Mouse (Mus musculus) neural tube, embryonic 12.5 days (tissue): Measurements from ENCODE around the gene Nom1. TPM values are rescaled to one million over a fixed set of nuclear protein-coding genes. Genes with fewer than 3 reads are reported as not detected.
"Not testable (repeated sequence)": the region's sequence is repeated elsewhere in the genome, so short reads cannot be mapped to it uniquely, and the experiment has no call there.

ENCODE experiments used
- ATAC-seq: fragments of 200-750 bp; cut with Nextera tagmentation; 2 replicates; pipeline ENCODE4 v1.8.0; 2017; ENCODE audit warnings: low read depth, mild to moderate bottlenecking, moderate TSS enrichment, moderate library complexity; ENCODE audit not compliant: low FRiP score
- H3K27ac ChIP-seq: fragments of 300-500 bp; sonication (generic); 2 replicates; pipeline ENCODE4 v1.5.1; 2016
- H3K27me3 ChIP-seq: fragments of 300-500 bp; sonication (generic); replicated peaks from 2 replicates; pipeline ENCODE4 v1.6.1; 2016; ENCODE audit warnings: mild to moderate bottlenecking
- H3K36me3 ChIP-seq: fragments of 300-500 bp; sonication (generic); 2 replicates; pipeline ENCODE4 v1.6.1; 2016; ENCODE audit warnings: mild to moderate bottlenecking
- H3K4me1 ChIP-seq: fragments of 300-500 bp; sonication (generic); 2 replicates; pipeline ENCODE4 v1.6.1; 2016
- H3K4me2 ChIP-seq: fragments of 300-500 bp; sonication (generic); replicated peaks from 2 replicates; pipeline ENCODE4 v1.6.1; 2016; ENCODE audit warnings: mild to moderate bottlenecking
- H3K4me3 ChIP-seq: fragments of 300-500 bp; sonication (generic); 2 replicates; pipeline ENCODE4 v1.5.1; 2016
- H3K9ac ChIP-seq: fragments of 300-500 bp; sonication (generic); 2 replicates; pipeline ENCODE4 v1.6.1; 2016; ENCODE audit warnings: mild to moderate bottlenecking
- H3K9me3 ChIP-seq: fragments of 300-500 bp; sonication (generic); 2 replicates; pipeline ENCODE4 v1.6.1; 2016; ENCODE audit warnings: mild to moderate bottlenecking
- WGBS: fragments of 180-500 bp; shearing (Covaris S2); methylation state at CpG from one replicate; pipeline ENCODE4 v1.1.7; 2016; 5-methylcytosine and 5-hydroxymethylcytosine counted together
- polyA plus RNA-seq: library from polyadenylated mRNA; unstranded; fragments of >200 nt; fragmentation: Nextera tagmentation; extraction: Ambion mirVana; gene quantifications from 2 replicates; pipeline ENCODE4 v1.2.1, GENCODE M21; 2016

Gene Nom1
- 23.5 and 25.0 TPM in 2 replicates for polyA plus RNA-seq

DNA sequence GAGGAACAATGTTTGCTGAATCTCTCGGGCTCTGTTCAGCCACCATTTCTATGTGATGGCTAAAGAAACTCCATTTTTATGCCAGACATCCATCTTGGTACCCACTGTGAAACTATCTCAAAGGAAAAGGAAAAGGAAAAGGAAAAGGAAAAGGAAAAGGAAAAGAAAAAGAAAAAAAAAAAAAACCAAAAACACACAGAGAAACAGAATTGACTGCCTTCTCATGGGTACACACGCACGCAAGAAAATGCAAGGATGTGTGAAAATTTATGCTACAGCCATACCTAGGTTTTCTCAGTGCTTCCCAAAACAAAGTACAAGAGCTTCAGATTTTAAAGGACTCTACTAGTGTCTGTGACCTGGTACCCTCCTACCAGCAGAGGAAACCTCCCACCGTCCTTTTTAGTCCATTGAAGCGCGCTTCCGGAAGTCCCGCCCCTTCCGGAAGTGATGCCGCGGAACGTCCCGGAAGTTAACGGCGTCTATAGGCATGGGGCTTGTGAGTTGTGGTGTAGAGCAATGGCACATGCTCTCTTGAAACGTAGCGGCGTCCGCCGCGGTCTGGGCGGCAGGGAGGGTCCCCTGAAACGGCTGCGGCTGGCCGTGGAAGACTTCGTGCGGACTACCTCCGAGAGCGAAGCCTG lies at the start of gene Nom1:
Gene Nom1 (plus strand): TSS at position 437 of the 644 bp plus-strand sequence.
- no peaks in the 10 kb centered on the region for H3K27me3 ChIP-seq
- peak within 1 kb of the TSS; percentile 98 for H3K4me2 ChIP-seq
- no peaks in the 10 kb centered on the region for H3K9me3 ChIP-seq
- ATAC-seq = peak; percentile 97
- peak within 1 kb of the TSS; percentile 78 for H3K4me3 ChIP-seq
- H3K36me3 ChIP-seq = peaks cover 31% of the 10 kb centered on the region
- H3K4me1 ChIP-seq = peaks cover 18% of the 10 kb centered on the region
- peak within 1 kb of the TSS; percentile 81 for H3K9ac ChIP-seq
- 4% methylated on average over 29 of the region's 29 CpGs for WGBS
- H3K27ac ChIP-seq = no peak within 1 kb of the TSS

DNA sequence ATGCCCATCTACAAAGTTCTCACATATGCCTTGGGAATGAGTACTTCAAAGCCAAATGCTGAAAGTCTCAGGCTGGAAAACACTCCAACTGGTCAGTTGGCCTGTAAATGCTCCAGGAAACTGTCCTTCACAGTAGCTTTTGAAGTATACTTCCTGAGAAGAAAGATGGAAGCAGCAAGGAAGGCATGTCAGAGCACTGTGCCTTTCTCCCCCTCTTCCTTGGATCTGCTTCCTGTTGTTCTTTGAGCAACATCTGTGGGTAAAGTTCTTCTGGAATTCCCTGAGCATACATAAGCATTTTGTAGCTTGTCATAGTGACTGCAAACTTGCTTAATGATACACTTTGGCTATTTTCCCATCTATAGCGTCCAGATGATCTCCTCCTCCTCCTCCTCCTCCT lies 46.9 kb upstream of the Nom1 start:
- no peak overlapping the region for H3K4me3 ChIP-seq
- no peak overlapping the region for H3K4me2 ChIP-seq
- H3K9me3 ChIP-seq = no peaks in the 10 kb centered on the region
- no peaks in the 10 kb centered on the region for H3K4me1 ChIP-seq
- H3K27me3 ChIP-seq = no peaks in the 10 kb centered on the region
- H3K9ac ChIP-seq = no peak overlapping the region
- no peaks in the 10 kb centered on the region for H3K36me3 ChIP-seq
- ATAC-seq = no peak
- 67% methylated on average over 1 of the region's 1 CpGs for WGBS
- no peak overlapping the region for H3K27ac ChIP-seq

DNA sequence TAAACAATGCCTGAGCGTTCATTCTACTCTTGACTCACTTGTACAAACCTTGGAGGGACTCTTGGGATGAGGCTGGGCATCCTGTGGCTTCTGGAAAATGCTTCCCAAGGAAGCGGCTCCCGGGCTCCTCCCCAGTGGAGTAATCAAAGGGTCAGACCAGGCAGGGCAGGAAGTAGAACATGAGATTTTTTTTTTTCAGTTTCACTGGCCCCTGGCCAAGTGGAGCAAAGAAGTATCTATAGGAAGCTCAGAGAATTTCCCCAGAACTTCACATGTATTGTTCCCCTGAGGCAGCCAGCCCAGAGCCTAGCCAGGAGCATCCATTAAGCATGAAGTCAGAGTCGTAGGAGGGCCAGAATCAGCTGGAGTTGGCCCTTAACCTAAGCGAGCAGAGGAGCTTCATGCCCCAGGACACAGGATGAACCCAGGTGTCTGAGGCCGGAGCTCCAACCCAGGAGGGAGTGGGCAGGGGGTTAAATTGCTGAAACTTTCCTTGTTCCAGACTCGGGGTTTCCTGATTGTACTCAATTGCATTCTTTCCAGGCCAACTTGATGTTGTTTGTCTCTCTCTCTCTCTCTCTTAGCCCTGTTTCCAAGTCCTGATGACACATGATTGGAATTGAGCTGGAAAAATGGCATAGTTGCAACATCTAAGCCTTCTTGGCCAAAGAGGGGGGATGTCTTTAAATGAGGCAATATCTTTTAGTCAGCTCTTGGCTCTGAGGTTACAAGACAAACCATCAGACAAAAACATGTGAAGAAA lies 46.1 kb upstream of the Nom1 start:
- ATAC-seq = no peak
- Histone ChIP-seq H3K9ac (no peak overlapping the region), H3K9me3 (no peaks in the 10 kb centered on the region), H3K36me3 (no peaks in the 10 kb centered on the region), H3K27ac (no peak overlapping the region), H3K4me2 (no peak overlapping the region), H3K4me1 (no peaks in the 10 kb centered on the region), H3K27me3 (no peaks in the 10 kb centered on the region), H3K4me3 (no peak overlapping the region)
- WGBS = 53% methylated on average over 7 of the region's 7 CpGs

DNA sequence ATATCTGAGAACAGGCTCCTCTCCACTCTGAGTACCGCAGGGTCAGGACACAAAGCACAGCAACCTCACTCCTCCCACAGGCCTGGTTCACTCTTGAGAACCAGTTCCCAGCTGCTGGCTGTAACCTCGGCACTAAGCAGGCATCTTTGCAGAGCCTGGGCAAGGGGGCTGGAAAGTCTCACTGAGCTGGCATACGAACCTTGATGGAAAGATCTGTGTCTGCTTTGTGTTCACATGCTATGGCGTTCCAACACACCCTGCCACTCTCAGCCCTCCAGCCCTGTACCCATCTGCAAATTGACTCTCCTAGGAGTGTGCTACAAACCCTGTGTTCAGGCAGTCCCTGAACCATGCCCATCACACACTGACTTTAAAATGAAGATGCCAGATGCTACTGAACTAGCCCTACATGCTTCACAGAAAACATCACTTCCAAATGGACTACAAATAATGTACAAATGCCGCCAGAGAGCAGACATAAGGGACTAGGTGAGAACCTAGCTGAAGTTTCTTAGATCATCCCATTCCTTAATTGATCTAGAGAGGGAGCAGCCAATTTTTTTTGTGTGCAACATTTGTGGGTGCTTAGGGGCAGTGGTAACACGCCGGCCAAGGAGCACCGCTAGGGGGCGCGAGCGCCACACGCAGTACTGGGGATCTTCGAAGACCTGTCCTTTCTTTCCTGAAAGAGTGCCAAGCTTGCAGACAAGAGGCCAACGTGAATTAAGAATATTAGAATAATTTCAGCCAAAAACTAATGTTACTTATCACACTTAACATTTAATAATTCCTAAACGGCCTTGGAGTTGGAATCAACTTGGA lies 45.3 kb upstream of the Nom1 start:
- WGBS = 21% methylated on average over 15 of the region's 15 CpGs
- Histone ChIP-seq H3K36me3 (no peaks in the 10 kb centered on the region), H3K9me3 (no peaks in the 10 kb centered on the region), H3K4me2 (no peak overlapping the region), H3K4me3 (no peak overlapping the region), H3K4me1 (no peaks in the 10 kb centered on the region), H3K9ac (no peak overlapping the region), H3K27ac (no peak overlapping the region), H3K27me3 (no peaks in the 10 kb centered on the region)
- no peak for ATAC-seq

DNA sequence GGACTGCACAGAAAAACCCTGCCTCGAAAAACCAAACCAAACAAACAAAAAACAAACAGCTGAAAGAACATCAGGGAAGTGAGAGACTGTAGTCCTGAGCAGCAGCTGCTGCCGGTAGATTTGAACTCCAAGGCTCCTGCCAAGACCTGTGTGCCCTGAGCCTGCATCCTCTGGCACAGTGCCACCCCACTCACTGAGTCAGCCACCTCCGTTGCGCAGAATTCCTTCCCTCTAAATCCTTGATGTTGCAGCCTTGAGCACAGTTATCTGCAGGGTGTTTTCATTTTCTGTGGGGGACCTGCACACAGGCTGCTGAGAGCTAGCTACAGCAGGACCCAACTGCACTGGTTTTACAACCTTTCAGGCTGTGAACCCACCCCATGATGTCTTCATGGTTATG lies 36.0 kb upstream of the Nom1 start:
- Histone ChIP-seq H3K4me3 (no peak overlapping the region), H3K4me2 (no peak overlapping the region), H3K27me3 (no peaks in the 10 kb centered on the region), H3K27ac (no peak overlapping the region), H3K36me3 (no peaks in the 10 kb centered on the region), H3K9me3 (0 out of 2 replicates have a peak, but pooled peaks cover 5% of the 10 kb centered on the region), H3K9ac (no peak overlapping the region), H3K4me1 (no peaks in the 10 kb centered on the region)
- ATAC-seq = no peak
- WGBS = 69% methylated on average over 4 of the region's 4 CpGs

DNA sequence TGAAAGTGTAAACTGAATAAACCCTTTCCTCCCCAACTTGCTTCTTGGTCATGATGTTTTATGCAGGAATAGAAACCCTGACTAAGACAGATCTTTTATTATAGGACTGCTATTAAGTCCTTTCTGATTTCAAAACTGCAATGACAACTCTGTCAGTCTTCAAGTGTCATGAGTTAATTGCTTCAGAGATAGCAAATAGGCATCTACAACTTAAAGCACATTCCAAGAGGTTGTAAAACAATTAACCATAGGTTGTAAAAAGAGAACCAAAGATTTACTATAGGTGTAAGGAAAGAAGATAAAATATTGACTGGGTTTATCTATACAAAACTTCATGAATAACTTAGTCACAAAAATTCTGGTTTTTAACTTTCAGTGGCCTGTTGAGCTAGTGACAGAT lies 23.6 kb upstream of the Nom1 start:
- H3K4me2 ChIP-seq = no peak overlapping the region
- no peak overlapping the region for H3K4me3 ChIP-seq
- H3K9ac ChIP-seq = no peak overlapping the region
- H3K9me3 ChIP-seq = no peaks in the 10 kb centered on the region
- no peaks in the 10 kb centered on the region for H3K4me1 ChIP-seq
- no peaks in the 10 kb centered on the region for H3K27me3 ChIP-seq
- no peak for ATAC-seq
- H3K36me3 ChIP-seq = no peaks in the 10 kb centered on the region
- no peak overlapping the region for H3K27ac ChIP-seq

DNA sequence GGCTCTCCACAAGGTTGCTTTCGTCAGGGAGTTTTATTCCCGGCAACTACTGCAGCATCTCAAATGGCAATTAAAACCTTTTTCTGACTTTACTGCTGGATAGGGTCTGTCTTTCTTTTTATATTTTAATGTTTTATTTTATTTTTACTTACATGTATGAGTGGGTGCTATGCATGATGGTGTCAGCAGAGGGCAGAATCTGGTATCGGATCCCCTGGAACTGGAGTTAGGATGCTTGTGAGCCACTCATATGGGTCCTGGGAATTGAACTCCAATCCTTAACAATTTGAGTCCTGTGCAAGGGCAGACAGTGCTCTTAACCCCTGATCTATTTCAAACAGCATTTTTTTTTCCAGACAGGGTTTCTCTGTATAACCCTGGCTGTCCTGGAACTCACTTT lies 21.4 kb upstream of the Nom1 start:
- 83% methylated on average over 3 of the region's 3 CpGs for WGBS
- no peaks in the 10 kb centered on the region for H3K27me3 ChIP-seq
- no peaks in the 10 kb centered on the region for H3K9me3 ChIP-seq
- no peaks in the 10 kb centered on the region for H3K4me1 ChIP-seq
- ATAC-seq = no peak
- H3K4me3 ChIP-seq = no peak overlapping the region
- H3K4me2 ChIP-seq = no peak overlapping the region
- H3K36me3 ChIP-seq = no peaks in the 10 kb centered on the region
- H3K9ac ChIP-seq = no peak overlapping the region
- no peak overlapping the region for H3K27ac ChIP-seq

DNA sequence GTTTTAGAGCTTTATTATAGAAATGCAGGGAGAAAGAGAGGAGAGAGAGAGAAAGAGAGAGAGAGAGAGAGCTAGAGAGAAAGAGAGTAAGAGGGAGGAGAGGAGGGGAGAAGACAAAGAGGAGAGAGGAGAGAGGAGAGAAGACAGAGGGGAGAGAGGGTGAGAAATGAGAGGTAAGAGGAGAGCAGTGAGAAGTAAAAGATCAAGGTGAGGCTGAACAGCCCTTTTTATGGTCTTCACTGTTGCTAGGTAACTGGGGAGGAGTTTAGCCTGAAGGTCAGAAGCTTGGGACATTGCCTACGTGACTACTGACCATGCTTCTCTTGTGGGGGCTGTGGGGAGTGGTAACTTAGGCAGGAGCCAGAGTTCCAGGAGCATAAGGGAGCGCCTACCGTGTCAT lies 11.1 kb upstream of the Nom1 start:
- not testable (repeated sequence) for H3K9me3 ChIP-seq, H3K36me3 ChIP-seq, ATAC-seq, H3K27ac ChIP-seq, H3K4me1 ChIP-seq, H3K4me3 ChIP-seq, H3K27me3 ChIP-seq, H3K9ac ChIP-seq, H3K4me2 ChIP-seq
- WGBS = 60% methylated on average over 3 of the region's 3 CpGs

DNA sequence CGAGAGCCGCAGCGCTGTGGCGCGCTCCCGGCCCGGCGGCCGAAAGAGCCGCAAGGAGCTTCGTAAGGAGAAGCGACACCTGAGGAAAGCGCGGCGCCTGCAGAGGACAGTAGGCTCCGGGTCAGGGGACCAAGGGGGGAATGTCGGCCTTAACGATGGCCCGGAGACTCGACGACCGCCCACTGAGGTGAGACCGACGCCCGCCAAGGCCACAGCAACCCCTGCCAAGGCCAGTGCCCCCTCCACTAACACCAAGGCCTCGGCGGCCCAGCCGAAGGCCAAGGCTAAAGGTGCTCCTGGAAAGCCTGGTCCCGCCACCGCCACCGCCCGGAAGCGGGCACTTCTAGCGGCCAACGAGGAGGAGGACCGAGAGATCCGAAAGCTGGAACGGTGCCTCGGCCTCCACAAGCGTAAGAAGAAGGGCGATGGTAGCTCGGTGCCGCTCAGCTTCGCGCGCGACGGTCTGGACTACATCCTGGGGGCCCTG lies 451 bp downstream of the Nom1 start:
- H3K4me1 ChIP-seq = peaks cover 18% of the 10 kb centered on the region
- peak; percentile 73 for ATAC-seq
- 0% methylated on average over 48 of the region's 48 CpGs for whole genome bisulfite sequencing
- H3K4me3 ChIP-seq = peak overlapping the region; percentile 78
- H3K27ac ChIP-seq = no peak overlapping the region
- no peaks in the 10 kb centered on the region for H3K27me3 ChIP-seq
- H3K4me2 ChIP-seq = peak overlapping the region; percentile 98
- H3K36me3 ChIP-seq = peaks cover 36% of the 10 kb centered on the region
- H3K9me3 ChIP-seq = no peaks in the 10 kb centered on the region
- peak overlapping the region; percentile 81 for H3K9ac ChIP-seq

DNA sequence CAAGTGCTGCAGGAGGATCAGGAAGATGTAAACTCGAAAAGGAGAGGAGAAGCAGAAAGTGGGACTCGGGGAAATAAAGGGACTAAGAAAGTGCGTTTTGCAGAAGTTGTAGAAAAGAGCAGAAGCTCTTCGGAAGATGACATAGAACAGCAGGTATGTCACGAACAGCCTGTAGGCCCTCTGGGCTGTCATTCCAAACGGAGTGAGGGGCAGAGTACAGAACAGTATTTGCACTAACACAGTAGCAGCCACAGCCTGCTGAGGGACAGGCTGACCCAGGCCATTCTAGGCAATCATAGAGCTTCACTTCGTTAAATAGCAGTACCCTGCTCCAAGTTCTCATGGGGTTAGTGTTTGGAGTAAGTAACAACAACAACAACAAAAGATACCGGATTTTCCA lies 1.0 kb downstream of the Nom1 start:
- peaks cover 42% of the 10 kb centered on the region for H3K36me3 ChIP-seq
- peak overlapping the region; percentile 78 for H3K4me3 ChIP-seq
- H3K9ac ChIP-seq = peak overlapping the region; percentile 81
- no peak overlapping the region for H3K27ac ChIP-seq
- 51% methylated on average over 8 of the region's 8 CpGs for WGBS
- H3K27me3 ChIP-seq = no peaks in the 10 kb centered on the region
- no peaks in the 10 kb centered on the region for H3K9me3 ChIP-seq
- H3K4me2 ChIP-seq = peak overlapping the region; percentile 98
- ATAC-seq = no peak
- H3K4me1 ChIP-seq = peaks cover 18% of the 10 kb centered on the region

DNA sequence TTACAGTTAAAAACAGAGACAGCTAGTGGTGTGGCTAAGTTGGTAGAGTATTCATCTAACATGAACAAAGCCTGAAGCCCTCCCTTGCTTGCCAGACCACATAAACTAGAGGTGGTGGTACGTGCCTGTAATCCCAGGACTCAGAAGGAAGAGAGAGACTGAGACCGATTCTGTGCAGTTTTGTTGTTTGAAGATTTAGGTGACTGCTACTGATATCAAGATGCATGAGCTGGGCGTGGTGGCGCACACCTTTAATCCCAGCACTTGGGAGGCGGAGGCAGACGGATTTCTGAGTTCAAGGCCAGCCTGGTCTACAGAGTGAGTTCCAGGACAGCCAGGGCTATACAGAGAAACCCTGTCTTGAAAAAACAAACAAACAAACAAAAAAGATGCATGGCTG lies 2.3 kb downstream of the Nom1 start:
- peaks cover 18% of the 10 kb centered on the region for H3K4me1 ChIP-seq
- H3K4me2 ChIP-seq = peak overlapping the region; percentile 98; the same call in 1 of the 2 replicates
- not testable (repeated sequence) for H3K27me3 ChIP-seq, H3K4me3 ChIP-seq, ATAC-seq, H3K27ac ChIP-seq, H3K9me3 ChIP-seq, H3K9ac ChIP-seq
- H3K36me3 ChIP-seq = peaks cover 55% of the 10 kb centered on the region
- 92% methylated on average over 6 of the region's 6 CpGs for WGBS

DNA sequence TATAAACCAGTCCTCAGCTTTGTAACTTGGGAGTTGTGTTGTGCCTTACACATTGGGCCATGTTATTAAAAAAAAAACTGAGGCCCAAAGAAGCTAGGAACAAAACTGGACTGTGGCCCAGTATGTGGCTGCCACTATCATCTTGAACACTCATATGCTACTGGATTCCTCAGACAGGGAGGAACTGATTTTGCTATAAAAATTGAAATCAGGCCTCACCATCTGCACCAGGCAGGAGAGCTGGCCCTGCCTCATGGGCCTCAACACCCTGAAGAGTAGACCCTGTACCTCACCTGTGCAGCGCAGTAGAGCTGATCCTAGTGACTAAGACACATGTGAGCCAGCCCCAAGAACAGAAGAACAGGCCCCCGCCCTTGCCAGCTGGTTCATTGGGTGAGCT lies 10.8 kb downstream of the Nom1 start:
- Histone ChIP-seq H3K36me3 (peaks cover 86% of the 10 kb centered on the region), H3K4me2 (no peak overlapping the region), H3K4me1 (no peaks in the 10 kb centered on the region), H3K27me3 (no peaks in the 10 kb centered on the region), H3K9ac (no peak overlapping the region), H3K27ac (no peak overlapping the region), H3K4me3 (no peak overlapping the region), H3K9me3 (no peaks in the 10 kb centered on the region)
- ATAC-seq = no peak
- 96% methylated on average over 2 of the region's 2 CpGs for WGBS
